Mouse (Mus musculus): ENCODE results near the gene S1pr2.
"Not testable (repeated sequence)": the region's sequence is repeated elsewhere in the genome, so short reads cannot be mapped to it uniquely, and the experiment has no call there.

S1pr2 gene

DNA sequence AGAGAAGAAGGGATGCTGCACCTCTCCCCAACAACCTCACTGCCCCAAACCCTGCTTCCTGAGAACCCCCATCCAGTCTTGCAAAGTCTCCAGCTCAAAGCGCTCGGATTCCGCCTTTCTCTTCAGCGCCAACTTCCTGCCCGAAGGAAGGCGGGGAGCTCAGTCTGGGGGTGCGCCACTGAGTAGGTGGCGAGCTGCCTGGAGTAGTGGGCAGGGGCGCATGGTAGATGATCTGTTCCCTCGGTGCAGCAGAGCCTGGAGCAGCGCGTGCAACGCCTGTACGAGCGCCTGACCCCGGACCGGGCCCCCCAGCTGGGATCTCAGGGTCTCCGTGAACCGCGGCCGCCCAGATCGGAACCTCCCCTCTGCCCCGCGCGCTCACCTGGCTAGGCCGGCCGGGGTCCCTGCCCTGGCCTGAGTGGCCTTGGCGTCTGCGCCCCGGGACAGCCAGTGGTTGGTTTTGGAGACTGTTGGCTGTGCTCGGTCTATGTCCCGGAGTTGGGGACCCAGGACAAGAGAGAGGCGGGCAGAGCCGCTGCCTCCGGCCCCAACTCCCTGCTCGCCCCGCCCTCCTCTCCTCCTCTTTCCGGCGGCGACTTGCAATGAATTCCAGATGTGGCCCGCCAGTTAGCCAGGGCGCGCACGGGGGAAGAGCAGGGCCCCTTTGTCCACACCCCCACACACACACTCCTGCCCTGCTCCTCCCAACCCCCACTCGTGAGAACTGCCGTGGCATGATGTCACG lies at the start of gene S1pr2:
Gene S1pr2, minus strand, starts transcription at position 566 of the 745 bp plus-strand sequence.
- peak; percentile 72 to 78 for DNase-seq (ENCODE audit: low spot score in 2 of 2)

DNA sequence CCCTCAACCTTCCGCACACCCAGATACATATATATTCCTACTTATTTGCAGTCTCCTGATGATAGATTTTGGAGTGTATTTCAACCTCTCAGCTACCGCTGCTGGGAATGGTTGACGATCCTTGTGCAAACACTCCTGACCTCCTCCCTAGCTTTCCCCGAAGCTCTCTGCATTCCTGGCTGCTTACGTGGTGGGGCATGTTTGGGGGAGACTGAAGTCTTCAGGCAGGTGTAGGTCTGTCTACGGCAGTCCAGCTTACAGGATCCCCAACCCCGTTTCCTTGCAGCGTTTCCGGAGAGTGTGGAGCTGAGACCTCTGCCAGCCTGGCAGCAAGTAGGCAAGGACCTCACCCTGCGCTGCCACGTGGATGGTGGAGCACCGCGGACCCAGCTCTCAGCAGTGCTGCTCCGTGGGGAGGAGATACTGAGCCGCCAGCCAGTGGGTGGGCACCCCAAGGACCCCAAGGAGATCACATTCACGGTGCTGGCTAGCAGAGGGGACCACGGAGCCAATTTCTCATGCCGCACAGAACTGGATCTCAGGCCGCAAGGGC lies 48.8 kb upstream of the S1pr2 start:
- DNase-seq (ENCODE audit: low spot score in 2 of 2) = no peak

DNA sequence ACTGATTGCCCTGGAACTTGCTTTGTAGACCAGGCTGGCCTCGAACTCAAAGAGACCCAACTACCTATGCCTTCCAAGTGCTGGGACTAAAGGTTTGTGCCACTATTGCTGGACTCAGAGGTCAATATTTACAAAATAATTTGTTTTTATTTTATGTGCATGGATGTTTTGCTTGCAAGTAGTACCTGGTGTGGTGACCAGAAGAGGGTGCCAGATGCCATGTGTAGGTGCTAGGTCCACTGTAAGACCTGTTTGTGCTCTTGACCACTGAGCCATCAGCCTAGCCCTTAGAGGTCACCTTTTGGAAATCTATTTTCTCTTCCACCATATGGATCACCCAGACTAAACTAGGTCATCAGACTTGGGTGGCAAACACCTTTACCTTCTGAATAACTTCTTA lies 46.1 kb upstream of the S1pr2 start:
- no peak for DNase-seq (ENCODE audit: low spot score in 2 of 2)

DNA sequence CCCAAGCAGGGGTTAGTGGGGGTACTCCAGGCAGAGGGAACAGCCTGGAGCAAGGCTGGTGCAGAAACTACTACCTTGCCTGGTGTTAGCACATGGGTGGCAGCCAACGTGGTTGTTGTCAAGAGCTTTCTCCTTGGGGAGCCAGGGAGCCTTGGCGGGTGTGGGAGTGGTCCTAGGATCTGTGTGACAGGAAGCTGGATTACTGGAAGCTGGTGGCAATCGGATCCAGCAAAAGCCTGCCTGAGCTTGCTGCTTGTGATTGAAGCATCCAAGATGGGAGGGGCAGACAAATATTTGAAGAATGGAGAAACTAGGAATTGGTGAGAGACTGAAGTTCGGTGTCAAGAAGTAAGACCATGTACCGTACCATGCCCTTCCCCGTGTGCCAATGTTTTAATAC lies 45.7 kb upstream of the S1pr2 start:
- no peak for DNase-seq (ENCODE audit: low spot score in 2 of 2)

DNA sequence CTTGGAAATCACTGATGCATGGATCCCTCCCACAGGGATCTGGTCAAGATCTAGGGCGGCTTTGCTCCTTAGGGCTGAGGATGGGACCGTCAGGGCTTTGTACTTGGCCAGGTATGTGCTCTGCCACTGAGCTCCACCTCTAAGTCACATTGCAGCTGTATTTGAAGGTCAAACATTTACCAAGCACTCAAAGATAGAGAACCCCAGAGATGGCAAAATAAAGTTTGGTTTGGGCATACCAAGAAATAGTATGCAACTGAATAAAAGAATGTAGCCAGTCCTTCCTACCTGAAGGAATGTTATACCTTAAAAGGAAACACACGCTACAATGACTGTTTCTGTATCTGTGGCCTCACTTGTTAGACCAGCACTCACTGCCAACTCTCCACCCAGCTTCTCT lies 44.8 kb upstream of the S1pr2 start:
- DNase-seq (ENCODE audit: low spot score in 2 of 2) = no peak

DNA sequence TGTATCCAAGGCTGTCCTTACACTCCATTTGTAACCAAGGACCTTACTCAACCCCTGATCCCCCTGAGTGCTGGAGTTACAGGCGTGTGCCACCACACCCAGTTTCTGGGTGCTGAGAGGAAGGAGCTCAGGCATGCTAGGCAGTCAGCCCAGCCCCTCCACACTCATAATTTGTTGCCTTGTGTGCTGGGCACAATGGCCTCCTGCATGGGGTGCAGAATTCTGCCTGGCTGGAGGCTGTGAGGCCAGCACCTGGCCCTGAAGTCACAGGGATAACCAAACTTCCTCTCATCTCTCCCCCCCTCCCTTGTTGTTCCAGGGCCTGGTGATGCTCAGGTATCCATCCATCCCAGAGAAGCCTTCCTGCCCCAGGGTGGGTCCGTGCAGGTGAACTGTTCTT lies 42.0 kb upstream of the S1pr2 start:
- no peak for DNase-seq (ENCODE audit: low spot score in 2 of 2)

DNA sequence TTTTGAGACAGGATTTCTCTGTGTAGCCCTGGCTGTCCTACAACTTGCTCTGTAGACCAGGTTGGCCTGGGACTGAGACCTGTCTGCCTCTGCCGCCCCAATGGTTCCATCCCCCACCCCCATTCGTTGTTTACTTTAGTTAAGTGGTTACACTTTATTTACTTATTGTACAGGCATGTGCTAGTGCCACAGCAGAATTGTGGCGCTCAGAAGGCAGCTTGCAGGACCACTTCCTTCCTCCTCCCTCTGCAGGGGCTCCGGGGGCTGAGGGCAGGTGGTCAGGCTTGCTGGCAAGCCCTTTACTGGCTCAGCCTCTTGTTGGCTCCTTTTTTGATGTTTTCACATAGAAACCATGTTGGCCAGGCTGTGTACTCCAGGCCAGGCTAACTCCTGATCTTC lies 40.6 kb upstream of the S1pr2 start:
- DNase-seq (ENCODE audit: low spot score in 2 of 2) = no peak

DNA sequence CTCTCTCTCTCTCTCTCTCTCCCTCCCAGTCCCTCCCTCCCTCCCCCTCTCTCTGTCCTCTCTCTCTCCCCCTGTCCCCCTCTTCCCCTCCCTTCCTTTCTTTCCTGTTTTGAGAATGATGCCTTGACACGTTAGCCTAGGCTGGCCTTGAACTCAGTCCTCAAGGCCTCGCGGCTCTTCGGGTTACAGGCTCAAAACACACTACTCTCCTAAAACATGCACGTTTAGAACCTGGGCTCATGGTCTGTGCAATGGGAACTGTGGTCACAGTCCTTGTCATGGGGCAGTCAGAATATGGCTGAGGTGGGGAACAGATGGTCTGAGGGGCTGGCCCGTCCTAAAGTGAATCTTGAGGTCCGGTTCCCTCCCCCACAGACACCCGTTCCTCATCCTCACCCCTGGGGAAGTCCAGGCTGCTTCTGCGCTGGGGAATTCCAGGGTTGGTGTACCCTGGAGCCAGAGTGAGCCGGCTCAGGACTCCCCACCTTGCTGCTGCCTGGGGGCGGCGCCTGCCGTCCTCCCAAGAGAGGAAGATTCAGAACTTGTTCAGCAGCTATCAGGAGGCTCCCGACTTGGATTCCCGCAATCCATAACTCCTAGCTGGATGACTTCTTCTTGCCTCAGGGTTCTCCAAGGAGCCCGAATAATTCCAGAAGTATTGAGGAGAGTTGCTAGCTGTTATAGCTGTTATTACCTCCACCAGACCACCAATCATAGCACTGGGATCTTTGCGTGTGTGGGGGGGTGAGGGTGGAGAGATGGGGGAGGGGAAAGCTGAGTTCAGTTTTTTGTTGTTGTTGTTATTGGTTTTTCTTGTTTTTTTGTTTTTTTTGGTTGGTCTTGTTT lies 40.0 kb upstream of the S1pr2 start:
- no peak for DNase-seq (ENCODE audit: low spot score in 2 of 2)

DNA sequence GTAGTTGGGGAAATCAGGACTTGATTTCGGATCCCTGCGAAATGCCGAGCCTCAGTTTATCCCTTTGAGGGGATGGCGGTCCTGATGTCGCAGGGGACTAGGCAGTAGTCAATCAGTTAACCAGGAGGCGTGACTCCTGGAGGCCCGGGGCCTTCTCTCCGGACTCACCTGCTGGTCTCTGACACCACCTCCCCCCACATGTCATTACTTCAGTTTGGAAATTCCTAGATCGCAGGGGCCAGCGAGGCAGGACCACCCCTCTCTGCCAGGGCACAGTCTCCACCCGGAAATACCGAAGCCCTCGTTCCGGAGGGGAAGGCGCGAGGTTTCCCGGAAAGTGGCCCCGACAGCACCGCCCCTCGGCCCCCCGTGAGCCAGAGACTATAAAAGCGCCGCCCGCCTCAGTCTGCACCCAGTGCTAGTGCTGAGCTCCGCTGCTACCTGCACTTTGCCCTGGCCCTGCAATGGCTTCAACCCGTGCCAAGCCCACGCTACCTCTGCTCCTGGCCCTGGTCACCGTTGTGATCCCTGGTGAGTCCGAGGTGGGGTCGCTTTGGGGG lies 39.1 kb upstream of the S1pr2 start, which contains the start of gene Icam1:
Gene Icam1, plus strand, starts transcription at position 415 of the 560 bp plus-strand sequence.
- DNase-seq (ENCODE audit: low spot score in 2 of 2) = peak in 1 of 2 experiments; percentile 68

DNA sequence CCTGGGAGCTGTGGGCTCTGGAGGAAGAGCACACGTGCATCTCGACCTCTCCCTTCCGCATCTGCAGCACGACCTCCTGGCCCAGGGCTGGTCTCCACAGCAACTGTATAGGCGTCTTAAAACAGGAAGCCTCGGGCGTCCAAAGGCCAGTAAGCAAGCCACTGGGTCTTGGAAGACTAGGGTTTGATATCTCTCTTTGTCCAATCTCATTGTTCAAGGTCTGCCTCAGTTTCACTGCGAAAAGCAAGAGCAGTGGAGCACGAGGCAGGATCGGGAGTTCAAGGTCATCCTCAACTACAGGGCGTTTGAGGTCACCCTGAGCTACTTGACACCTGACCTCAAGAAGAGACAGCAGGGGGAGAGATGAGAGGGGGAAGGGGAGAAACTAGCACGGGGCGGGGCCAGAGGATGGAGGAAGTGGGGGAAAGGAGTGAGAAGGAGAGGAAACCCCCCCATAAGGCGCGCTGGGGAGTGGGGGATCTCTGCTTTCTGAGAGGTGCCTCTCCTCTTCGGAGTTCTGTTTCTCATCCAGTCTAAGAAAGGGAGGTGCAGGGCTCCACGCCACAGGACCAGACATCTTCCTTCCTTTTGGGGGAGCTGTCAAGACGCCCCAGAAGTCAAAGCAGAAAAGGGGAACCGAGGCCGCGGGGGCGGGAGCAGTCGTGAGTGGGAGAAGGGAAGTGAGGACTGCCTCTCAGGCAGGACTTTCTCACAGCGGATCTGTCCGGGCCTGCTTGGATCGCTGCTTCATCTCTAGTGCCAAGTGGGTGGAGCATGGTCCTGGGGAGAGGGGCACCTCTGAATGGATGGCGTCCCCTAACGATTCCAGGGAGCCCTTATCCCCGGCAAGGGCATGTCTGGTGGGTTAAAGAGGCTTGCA lies 38.4 kb upstream of the S1pr2 start:
- DNase-seq (ENCODE audit: low spot score in 2 of 2) = peak; percentile 75 to 78

DNA sequence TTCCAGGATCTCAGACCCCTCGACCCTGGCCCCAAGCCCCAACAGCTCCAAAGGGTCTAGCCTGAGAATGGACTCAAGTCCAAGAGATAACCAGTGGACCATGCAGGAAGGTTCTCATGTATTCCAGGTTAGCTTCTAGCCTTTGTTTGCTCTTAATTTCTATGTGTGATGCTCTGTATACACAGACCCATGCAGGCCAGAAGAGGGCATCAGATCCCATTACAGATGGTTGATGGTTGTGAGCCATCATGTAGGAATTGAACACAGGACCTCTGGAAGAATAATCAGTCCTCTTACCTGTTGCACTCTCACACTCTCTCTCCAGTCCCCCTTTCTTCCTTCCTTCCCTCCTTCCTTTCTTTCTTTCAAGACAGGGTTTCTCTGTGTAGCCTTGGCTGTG lies 35.8 kb upstream of the S1pr2 start:
- no peak for DNase-seq (ENCODE audit: low spot score in 2 of 2)

DNA sequence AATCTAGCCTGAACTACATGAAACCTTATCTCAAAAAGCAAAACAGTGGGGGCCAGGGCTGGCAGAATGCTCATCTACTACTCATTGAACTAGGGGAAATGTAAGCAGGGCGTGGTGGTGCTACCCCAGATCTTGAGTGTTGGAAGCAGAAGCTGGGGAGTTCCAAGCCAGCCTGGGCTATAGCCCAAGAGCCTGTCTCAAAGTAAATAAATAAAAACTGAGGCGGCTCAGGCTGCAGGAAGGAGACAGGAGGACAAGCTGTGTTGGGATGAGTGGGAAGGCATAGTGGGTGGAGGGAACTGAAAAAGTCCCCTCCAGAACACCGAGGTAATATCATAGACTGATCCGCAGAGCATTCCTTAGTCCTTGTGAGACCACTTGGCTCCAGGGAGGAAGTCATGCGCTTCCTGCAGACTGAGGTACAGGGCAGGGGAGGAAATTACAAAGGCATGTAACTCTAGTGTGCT lies 35.3 kb upstream of the S1pr2 start:
- DNase-seq (ENCODE audit: low spot score in 2 of 2) = no peak

DNA sequence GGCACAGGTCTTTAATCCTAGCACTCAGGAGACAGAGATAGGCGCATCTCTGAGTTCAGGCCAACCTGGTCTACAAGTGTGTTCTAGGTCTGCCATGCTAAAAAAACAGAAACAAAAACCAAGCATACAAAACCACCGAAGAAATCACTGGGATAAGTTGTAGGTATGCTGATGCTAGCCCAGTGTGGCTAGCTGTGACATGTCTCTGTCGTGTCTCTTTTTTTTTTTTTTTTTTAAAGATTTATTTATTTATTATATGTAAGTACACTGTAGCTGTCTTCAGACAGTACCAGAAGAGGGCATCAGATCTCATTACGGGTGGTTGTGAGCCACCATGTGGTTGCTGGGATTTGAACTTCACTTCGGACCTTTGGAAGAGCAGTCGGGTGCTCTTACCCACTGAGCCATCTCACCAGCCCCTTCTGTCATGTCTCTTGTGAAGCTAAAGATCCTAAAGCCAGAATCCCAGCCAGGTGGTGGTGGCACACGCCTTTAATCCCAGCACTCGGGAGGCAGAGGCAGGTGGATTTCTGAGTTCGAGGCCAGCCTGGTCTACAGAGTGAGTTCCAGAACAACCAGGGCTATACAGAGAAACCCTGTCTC lies 34.5 kb upstream of the S1pr2 start:
- DNase-seq (ENCODE audit: low spot score in 2 of 2) = not testable (repeated sequence)

DNA sequence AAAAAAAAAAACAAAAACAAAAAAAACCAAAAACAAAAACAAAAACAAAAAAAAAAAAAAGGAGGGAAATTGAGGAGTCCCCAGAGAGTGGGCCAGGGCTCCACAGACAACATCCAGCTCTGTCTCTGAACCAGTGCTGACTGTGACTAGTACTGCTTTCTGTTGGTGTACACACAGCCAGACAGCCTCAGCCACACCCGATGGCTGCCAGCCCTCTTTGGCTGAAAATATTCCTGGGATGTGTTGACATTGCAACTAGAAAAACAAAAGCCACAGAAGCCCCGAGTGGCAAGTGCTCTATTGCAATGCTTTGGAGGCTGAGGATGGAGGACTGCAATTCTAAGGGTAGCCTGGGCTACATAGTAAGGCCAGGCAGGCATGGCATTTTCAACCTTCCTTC lies 33.8 kb upstream of the S1pr2 start:
- no peak for DNase-seq (ENCODE audit: low spot score in 2 of 2)

DNA sequence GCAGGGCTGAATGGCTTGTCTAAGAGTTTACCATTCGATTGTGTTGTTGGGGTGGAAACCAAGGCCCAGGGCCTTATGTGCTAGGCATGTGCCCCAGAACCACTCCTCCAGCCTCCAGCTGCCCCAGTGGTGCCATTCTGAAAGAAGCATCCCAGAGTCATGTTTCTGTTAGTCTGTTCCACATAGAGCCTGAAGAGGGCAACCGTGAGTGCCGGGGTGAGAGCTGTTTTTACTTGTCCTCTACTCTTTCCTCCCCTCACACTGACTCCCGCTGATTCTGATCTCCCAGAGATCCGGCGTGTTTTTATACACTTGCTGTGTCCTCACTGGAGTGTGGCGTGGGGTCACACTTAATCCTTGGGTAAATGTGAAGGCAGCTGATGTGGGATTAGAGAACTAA lies 31.4 kb upstream of the S1pr2 start:
- no peak for DNase-seq (ENCODE audit: low spot score in 2 of 2)

DNA sequence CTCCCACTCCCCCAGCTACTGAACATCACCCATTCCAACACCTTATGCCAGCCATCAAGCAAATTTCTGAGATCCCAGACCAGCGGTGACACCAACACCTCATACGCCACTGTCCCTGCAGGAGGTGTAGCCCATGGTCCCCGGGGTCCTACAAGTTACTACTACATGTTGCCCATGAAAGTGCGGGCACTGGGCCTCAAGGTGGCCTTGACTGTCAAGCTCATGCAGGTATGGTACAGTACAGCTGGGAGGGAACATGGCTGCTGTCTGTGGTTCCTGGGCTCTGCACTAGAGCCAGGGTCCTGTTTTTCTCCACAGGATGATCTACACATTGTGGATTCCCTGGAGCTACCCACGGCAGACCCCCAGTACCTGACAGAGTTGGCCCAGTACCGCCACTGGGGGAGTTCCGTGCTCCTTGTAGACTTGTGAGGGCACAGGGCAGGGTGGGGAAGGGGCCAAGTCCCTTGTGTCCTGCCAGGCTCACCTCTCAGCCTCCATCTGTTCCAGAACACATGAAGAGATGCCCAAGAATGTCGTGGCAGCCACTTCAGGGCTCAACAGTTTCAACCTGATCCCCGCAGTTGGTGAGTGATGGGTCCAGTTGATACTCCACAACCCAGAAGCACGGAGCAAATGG lies 30.9 kb upstream of the S1pr2 start:
- DNase-seq (ENCODE audit: low spot score in 2 of 2) = no peak

DNA sequence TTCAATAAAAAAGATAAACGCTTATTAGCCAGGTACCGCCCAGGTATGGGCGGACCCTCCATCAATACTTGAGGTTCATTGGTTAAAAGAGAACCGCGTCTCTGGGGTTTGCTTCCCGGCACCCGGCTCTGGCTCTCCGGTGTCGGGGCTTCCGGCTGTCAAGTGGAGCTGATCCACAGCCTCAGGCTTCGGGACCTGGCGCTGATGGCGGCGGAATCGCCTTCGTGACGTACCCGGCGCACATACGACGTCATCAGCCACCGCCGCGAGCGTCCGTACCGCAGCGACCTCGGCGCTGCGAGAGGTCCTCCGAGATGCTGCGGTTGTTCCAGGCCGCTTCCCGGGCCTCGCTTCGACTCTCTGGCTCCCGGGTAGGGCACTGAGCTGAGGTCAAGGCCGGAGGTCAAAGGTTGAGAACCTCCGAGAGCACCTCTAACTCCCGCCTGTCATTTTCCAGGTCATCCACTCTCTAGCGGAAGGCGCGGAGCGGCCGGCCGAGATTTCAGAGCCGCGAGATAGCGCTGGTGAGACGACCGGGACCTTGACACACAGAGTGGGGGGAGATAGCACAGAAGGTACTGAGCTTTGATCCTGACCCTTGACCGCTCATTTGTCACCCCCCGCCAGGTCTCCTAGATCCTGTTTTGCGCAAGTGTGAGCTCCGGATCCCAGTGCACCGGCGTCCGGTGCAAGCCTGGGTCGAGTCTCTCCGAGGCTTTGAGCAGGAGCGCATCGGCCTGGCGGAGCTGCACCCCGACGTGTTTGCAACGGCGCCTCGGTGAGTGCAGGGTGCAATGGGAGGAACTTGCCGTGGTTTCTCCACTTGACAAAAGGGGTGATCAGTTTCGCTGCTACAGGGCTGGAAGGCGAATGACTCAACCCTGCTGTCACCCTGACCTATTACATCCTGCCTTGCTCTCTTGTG lies 26.3 kb upstream of the S1pr2 start, which contains the start of gene Mrpl4:
Gene Mrpl4, plus strand, starts transcription at position 112 of the 925 bp plus-strand sequence.
- DNase-seq (ENCODE audit: low spot score in 2 of 2) = peak; percentile 94 to 95

DNA sequence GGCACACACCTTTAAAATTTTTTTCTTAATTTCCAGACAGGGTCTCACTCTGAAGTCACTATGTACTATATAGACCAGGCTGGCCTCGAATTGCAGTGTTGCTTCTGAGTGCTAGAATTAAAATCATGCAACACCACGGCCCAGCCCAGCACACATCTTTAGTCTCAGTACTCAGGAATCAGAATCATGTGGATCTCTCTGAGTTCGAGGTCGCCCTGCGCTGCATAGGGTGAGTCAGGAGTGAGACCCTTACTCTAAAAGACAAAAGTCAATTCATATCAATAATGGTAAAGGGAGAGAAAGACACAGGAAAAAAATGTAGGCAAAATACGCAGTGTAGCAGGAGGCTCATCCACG lies 25.7 kb upstream of the S1pr2 start:
- no peak for DNase-seq (ENCODE audit: low spot score in 2 of 2)

DNA sequence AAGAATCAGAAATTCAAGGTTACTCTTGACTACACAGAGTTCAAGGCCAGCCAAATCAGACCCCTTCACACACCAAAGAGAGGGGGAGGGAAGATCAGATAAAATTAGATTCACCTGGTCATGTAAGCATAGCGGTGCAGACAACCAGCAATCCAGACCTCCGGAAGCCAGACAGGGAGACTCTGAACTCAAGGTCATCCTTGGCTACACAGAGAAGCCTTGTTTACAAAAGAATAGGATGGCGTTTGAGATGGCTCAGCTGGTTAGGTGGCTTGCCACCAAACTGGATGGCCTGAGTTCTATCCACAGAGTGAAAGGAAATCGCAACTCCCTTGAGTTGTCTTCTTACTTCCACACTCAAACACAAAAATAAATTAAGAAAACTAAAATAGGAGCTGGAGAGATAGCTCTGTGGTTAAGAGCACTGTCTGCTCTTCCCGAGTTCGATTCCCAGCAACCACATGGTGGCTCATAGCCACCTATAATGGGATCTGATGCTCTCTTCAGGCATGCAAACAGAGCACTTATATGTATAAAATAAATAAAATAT lies 25.1 kb upstream of the S1pr2 start:
- DNase-seq (ENCODE audit: low spot score in 2 of 2) = no peak
